Mouse (Mus musculus) erythroblast, embryonic 14.5 days (primary cell): ENCODE results near the gene Ubac1. TPM values are rescaled to one million over a fixed set of nuclear protein-coding genes. Genes with fewer than 3 reads are reported as not detected.

Experiments used
- H3K27me3 ChIP-seq: 2 replicates; pipeline ENCODE4 v1.6.1; 2012; ENCODE audit warnings: inconsistent platforms; ENCODE audit not compliant: control insufficient read depth
- H3K36me3 ChIP-seq: 2 replicates; pipeline ENCODE4 v1.6.1; 2012; ENCODE audit warnings: mild to moderate bottlenecking, inconsistent platforms; ENCODE audit not compliant: control insufficient read depth
- H3K4me1 ChIP-seq: 2 replicates; pipeline ENCODE4 v1.6.1; 2012; ENCODE audit warnings: inconsistent platforms; ENCODE audit not compliant: control insufficient read depth
- H3K4me3 ChIP-seq: replicated peaks from 2 replicates; pipeline ENCODE3; 2012; ENCODE audit warnings: moderate library complexity, mild to moderate bottlenecking, inconsistent platforms
- H3K9me3 ChIP-seq: 2 replicates; pipeline ENCODE4 v1.6.1; 2012; ENCODE audit warnings: low read length, inconsistent platforms, mixed read lengths; ENCODE audit not compliant: control insufficient read depth
- GATA1 ChIP-seq: IDR thresholded peaks from 2 replicates; pipeline ENCODE4 v1.6.1; 2012; ENCODE audit warnings: low read length, inconsistent platforms, mixed read lengths
- TAL1 ChIP-seq: IDR thresholded peaks from 3 replicates; pipeline ENCODE4 v1.6.1; 2012; ENCODE audit warnings: low read length, inconsistent platforms, mixed read lengths
- polyA plus RNA-seq: library from polyadenylated mRNA; stranded (reverse); fragments of >175 nt; gene quantifications from 2 replicates; pipeline ENCODE4 v1.2.3, GENCODE M21; 2012

Gene Ubac1
- polyA plus RNA-seq, 1 experiment: 250 TPM

DNA sequence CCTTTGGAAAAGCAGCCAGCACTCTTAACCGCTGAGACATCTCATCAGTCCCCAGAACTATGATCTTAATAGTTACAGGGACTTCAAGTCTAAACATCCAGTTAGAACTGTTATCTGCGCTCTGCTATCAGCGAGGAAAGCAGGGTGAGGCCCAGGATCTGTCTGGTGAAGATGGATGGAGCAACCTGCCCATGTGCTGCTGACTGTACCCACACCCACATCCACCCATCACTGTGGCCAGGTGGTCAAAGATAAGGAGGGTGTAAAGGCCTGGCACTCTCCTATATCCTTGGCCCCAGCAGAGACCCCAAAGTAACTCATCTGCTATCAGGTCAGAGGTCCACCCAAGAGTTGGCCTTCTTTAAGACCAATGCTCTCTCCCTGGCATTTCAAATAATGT is 7.9 kb downstream of the Ubac1 start:
- Histone ChIP-seq H3K4me3 (peak overlapping the region; percentile 83), H3K4me1 (peaks cover 94% of the 10 kb centered on the region), H3K9me3 (no peaks in the 10 kb centered on the region), H3K36me3 (peaks cover 100% of the 10 kb centered on the region), H3K27me3 (no peaks in the 10 kb centered on the region)
- TF ChIP-seq GATA1 (peak; percentile 99), TAL1 (peak; percentile 98)

DNA sequence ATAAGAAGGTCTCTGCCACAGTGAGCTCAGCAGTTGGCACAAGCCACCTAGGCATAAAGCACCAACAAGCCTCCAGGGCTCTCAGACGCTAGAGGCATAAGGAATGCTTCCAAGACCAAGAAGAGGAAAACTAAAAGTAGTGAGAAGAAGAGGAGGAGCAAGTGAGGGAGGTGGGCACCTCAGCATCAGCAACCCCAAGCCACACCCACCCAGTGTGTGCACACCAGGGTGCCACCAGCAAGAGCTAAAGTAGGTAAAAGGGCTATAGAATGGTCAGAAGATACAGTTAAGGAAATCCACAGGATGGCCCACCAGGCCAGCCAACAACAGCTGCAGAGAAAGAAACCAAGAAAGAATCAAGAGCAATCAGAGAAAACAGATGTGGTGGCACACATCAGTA is 10.1 kb downstream of the Ubac1 start:
- peaks cover 91% of the 10 kb centered on the region for H3K4me1 ChIP-seq
- TF ChIP-seq GATA1: no peak
- no peak for TF ChIP-seq TAL1
- H3K9me3 ChIP-seq: no peaks in the 10 kb centered on the region
- H3K36me3 ChIP-seq: peaks cover 100% of the 10 kb centered on the region
- peak overlapping the region; percentile 83 for H3K4me3 ChIP-seq
- H3K27me3 ChIP-seq: no peaks in the 10 kb centered on the region

DNA sequence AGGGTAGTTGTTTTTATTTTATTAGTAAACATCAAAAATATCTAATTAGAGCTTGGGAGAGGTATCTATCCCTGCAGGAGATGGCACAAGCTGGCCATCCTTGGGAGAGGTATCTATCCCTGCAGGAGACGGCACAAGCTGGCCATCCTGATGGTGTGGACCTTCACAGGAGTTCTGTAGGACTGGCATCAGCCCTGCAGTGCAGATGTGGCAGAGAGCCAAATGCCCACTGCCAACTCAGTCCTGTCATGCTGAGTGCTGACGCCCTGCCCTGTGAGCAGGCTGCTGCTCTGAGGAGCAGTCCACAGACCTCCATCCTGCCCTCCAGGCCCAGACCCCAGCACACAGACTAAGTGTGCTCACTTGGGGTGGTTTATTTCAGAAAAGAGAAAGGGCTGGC is 19.5 kb downstream of the Ubac1 start:
- H3K36me3 ChIP-seq: peaks cover 100% of the 10 kb centered on the region
- TF ChIP-seq GATA1: no peak
- TF ChIP-seq TAL1: no peak
- no peak overlapping the region for H3K4me3 ChIP-seq

GRCm38 (mm10) chr2:26001136-26001535 is 20.4 kb downstream of the Ubac1 start:
- H3K27me3 ChIP-seq: no peaks in the 10 kb centered on the region
- peaks cover 60% of the 10 kb centered on the region for H3K4me1 ChIP-seq
- TF ChIP-seq GATA1 (no peak), TAL1 (no peak)
- H3K36me3 ChIP-seq: peaks cover 100% of the 10 kb centered on the region
- no peak overlapping the region for H3K4me3 ChIP-seq
- no peaks in the 10 kb centered on the region for H3K9me3 ChIP-seq

More for the DNA sequence above, 19.5 kb downstream of the Ubac1 start:
- H3K27me3 ChIP-seq: no peaks in the 10 kb centered on the region
- no peaks in the 10 kb centered on the region for H3K9me3 ChIP-seq
- H3K4me1 ChIP-seq: peaks cover 65% of the 10 kb centered on the region

DNA sequence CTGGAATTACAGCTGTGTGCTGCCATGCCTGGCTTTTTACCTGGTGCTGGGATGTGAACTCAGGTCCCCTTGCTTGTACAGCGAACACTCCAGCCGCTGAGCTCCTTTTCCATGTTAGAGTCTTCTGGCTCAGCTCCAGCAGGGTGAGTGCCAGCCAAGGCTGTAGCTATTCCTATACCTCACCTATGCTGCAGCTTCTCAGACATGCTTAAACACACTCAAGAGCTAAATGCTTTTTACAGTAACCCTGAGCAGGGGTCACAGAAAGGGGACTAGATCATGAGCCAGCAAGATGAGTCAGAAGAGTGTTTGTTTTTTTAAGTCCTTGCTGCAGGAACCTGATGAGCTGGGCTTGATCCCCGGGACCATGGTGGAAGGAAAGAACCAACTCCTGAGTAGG is 23.8 kb downstream of the Ubac1 start:
- H3K36me3 ChIP-seq: peaks cover 100% of the 10 kb centered on the region
- TF ChIP-seq TAL1: no peak
- no peaks in the 10 kb centered on the region for H3K9me3 ChIP-seq

GRCm38 (mm10) chr2:25994791-25995190 is 26.8 kb downstream of the Ubac1 start:
- H3K9me3 ChIP-seq: no peaks in the 10 kb centered on the region
- peaks cover 48% of the 10 kb centered on the region for H3K4me1 ChIP-seq
- H3K4me3 ChIP-seq: no peak overlapping the region
- no peak for TF ChIP-seq TAL1
- no peak for TF ChIP-seq GATA1
- H3K27me3 ChIP-seq: no peaks in the 10 kb centered on the region
- H3K36me3 ChIP-seq: peaks cover 78% of the 10 kb centered on the region

More for the DNA sequence above, 23.8 kb downstream of the Ubac1 start:
- H3K4me3 ChIP-seq: no peak overlapping the region
- peaks cover 58% of the 10 kb centered on the region for H3K4me1 ChIP-seq
- no peaks in the 10 kb centered on the region for H3K27me3 ChIP-seq

GRCm38 (mm10) chr2:25992285-25992684 is 29.3 kb downstream of the Ubac1 start:
- Histone ChIP-seq H3K27me3 (no peaks in the 10 kb centered on the region; the same call in 1 of the 2 replicates), H3K36me3 (peaks cover 53% of the 10 kb centered on the region), H3K4me3 (no peak overlapping the region), H3K4me1 (peaks cover 36% of the 10 kb centered on the region), H3K9me3 (no peaks in the 10 kb centered on the region)
- TF ChIP-seq GATA1 (no peak), TAL1 (no peak)

GRCm38 (mm10) chr2:25989651-25990050 is 31.9 kb downstream of the Ubac1 start:
- no peak overlapping the region for H3K4me3 ChIP-seq
- no peaks in the 10 kb centered on the region for H3K9me3 ChIP-seq
- no peak for TF ChIP-seq GATA1
- TF ChIP-seq TAL1: peak; percentile 25; the same call in 1 of the 3 replicates
- peaks cover 25% of the 10 kb centered on the region for H3K4me1 ChIP-seq
- peaks cover 27% of the 10 kb centered on the region for H3K36me3 ChIP-seq
- peaks cover 3% of the 10 kb centered on the region for H3K27me3 ChIP-seq

DNA sequence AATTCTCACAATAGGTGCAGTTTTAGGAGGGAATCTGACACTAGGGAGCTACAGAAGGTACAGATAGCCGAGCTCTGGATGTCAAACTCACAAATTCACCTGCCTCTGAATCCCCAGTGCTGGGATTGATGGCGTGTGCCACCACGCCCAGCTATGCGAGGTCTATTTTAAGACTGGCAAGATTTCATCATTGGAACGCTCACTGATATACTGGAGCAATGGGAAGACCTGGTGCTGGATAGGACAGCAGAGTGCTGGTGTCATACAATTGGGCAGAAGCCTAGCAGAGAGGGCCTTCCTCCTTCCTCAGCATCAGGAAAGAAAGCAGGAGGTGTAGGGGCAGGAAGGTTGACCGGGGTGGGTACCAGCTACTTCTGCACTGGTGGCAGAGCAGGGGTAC is 33.7 kb downstream of the Ubac1 start:
- no peak for TF ChIP-seq TAL1
- no peak for TF ChIP-seq GATA1
- H3K36me3 ChIP-seq: peaks cover 9% of the 10 kb centered on the region
- H3K4me1 ChIP-seq: peaks cover 25% of the 10 kb centered on the region
- H3K9me3 ChIP-seq: no peaks in the 10 kb centered on the region
- peaks cover 3% of the 10 kb centered on the region for H3K27me3 ChIP-seq
- no peak overlapping the region for H3K4me3 ChIP-seq

DNA sequence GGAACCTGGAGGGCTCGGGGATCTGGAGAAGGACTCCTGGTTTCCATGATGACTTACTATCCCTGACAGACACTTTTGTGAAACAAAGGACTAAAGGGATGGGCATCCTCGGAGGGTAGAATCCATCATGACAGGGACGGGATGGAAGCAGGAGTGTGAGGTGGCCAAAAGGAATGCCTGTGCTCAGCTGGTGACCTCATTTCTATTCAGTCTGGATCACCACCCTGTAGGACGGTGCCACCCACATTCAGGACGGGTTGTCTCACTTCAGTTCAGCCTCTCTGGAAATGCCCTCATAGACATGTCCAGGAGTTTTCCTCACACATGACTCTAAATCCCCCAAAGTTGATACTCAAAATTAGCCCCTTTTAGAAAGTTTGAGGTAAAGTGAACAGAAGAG is 34.9 kb downstream of the Ubac1 start:
- H3K27me3 ChIP-seq: peaks cover 3% of the 10 kb centered on the region
- TF ChIP-seq GATA1: no peak
- no peak for TF ChIP-seq TAL1
- peaks cover 26% of the 10 kb centered on the region for H3K4me1 ChIP-seq
- no peaks in the 10 kb centered on the region for H3K9me3 ChIP-seq
- no peak overlapping the region for H3K4me3 ChIP-seq
- peaks cover 2% of the 10 kb centered on the region for H3K36me3 ChIP-seq
